Mouse (Mus musculus) forebrain, embryonic 10.5 days (tissue): ENCODE results near the gene Ank3. TPM values are rescaled to one million over a fixed set of nuclear protein-coding genes. Genes with fewer than 3 reads are reported as not detected.
A peak's percentile ranks its signal among the peaks of the same experiment; 100 is the strongest.

Experiments used
- DNase-seq: peaks from one replicate; pipeline ENCODE4 v3.0.0-alpha.2; 2017; ENCODE audit warnings: low spot score; ENCODE audit errors: extremely low spot score
- H3K27ac ChIP-seq: fragments of 300-500 bp; sonication (generic); 2 replicates; pipeline ENCODE4 v1.5.1; 2016; ENCODE audit warnings: mild to moderate bottlenecking
- H3K27me3 ChIP-seq: fragments of 300-500 bp; sonication (generic); 2 replicates; pipeline ENCODE4 v1.6.1; 2016; ENCODE audit warnings: mild to moderate bottlenecking; ENCODE audit not compliant: poor library complexity, severe bottlenecking
- H3K36me3 ChIP-seq: fragments of 300-500 bp; sonication (generic); replicated peaks from 2 replicates; pipeline ENCODE4 v1.6.1; 2016; ENCODE audit warnings: mild to moderate bottlenecking, moderate library complexity
- H3K4me1 ChIP-seq: fragments of 300-500 bp; sonication (generic); 2 replicates; pipeline ENCODE4 v1.6.1; 2016
- H3K4me3 ChIP-seq: fragments of 300-500 bp; sonication (generic); 2 replicates; pipeline ENCODE4 v1.5.1; 2016; ENCODE audit warnings: mild to moderate bottlenecking, moderate library complexity
- H3K9me3 ChIP-seq: fragments of 300-500 bp; sonication (generic); 2 replicates; pipeline ENCODE4 v1.6.1; 2016; ENCODE audit warnings: mild to moderate bottlenecking, moderate library complexity
- WGBS: fragments of 180-500 bp; shearing (Covaris S2); methylation state at CpG from one replicate; pipeline ENCODE4 v1.1.7; 2016; 5-methylcytosine and 5-hydroxymethylcytosine counted together
- polyA plus RNA-seq: library from polyadenylated mRNA; unstranded; fragments of >200 nt; fragmentation: Nextera tagmentation; extraction: Ambion mirVana; gene quantifications from 2 replicates; pipeline ENCODE4 v1.2.1, GENCODE M21; 2016

Gene Ank3
- polyA plus RNA-seq, 1 experiment from 2014 or later = 24.8 TPM

DNA sequence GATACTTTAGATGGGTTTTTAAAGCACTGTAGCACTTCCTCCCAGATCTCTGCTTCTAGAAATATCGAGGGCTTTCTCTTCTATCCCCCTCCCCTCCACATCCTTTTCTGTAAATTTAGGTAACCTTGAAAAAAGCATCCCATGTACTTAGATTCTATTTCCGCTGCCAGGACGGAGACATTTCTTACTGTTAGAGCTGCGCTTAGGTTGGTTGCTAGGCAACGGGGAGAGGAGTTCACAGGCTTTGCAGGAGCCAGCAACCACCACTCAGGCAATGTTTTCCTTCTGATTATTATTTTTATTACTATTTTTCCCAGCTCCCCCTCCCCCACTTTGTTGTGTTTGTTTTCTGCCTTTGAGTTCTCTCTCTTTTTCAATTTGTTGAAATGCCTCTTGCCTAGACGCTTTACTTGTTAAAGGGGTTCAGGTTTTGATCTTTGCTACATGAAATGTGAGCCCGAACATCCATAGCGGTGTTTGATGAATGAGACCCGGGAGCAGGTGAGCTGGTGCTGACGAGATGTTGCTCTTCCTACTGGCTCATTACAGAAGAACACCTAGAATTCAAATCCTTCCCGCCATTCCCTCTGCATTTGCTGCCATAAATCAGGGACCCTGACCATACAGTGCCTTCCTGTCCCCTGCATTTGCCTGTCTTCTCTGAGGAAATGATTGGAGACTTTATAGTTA, 101.7 kb downstream of the Ank3 start:
- Histone ChIP-seq H3K27me3 (no peaks in the 10 kb centered on the region), H3K9me3 (no peaks in the 10 kb centered on the region), H3K36me3 (no peaks in the 10 kb centered on the region), H3K4me1 (peaks cover 12% of the 10 kb centered on the region), H3K27ac (no peak overlapping the region), H3K4me3 (no peak overlapping the region)
- DNase-seq = no peak
- WGBS = 70% methylated on average over 11 of the region's 11 CpGs

DNA sequence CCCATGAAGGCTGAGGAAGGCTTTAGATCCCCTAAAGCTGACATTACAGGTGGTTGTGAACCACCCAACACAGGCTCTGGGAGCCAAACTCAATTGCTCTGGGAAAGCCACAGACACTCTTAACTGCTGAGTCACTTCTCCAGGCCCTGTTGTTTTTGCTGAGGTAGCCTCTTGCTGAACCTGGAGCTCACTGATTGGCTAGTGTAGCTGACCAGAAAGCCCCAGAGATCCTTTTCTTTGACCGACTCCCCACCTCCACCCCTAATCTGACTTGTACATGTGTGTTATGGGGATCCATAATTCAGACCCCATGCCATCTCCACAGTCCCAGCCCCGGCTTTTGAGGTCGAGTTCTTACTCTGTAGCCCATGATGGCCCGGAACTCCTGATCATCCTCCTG, 105.2 kb downstream of the Ank3 start:
- no peaks in the 10 kb centered on the region for H3K9me3 ChIP-seq
- H3K4me3 ChIP-seq = no peak overlapping the region
- no peak overlapping the region for H3K27ac ChIP-seq
- 93% methylated on average over 4 of the region's 4 CpGs for WGBS
- DNase-seq = no peak
- H3K27me3 ChIP-seq = no peaks in the 10 kb centered on the region
- H3K36me3 ChIP-seq = no peaks in the 10 kb centered on the region
- H3K4me1 ChIP-seq = peaks cover 12% of the 10 kb centered on the region

DNA sequence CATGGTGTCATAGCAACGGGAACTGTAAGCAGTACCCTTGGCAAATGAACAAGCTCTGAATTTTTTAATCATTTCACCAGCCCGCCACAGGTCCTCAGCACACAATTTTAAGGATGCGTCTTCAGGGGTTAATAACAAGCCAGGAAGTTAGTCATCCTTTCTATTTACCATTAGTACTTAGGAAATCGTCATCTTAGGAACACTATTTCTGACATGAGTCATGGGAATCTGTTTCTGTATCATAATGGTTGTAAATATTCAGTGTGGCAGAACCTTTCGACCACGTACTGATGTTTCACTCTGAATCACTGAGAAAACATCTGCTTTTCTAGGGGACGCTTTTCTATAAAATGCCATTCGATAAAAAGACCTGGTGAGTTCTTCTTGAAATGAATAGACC, 109.1 kb downstream of the Ank3 start:
- H3K4me3 ChIP-seq = no peak overlapping the region
- no peaks in the 10 kb centered on the region for H3K9me3 ChIP-seq
- no peak for DNase-seq
- 93% methylated on average over 8 of the region's 8 CpGs for WGBS
- no peak overlapping the region for H3K27ac ChIP-seq
- H3K27me3 ChIP-seq = no peaks in the 10 kb centered on the region
- H3K4me1 ChIP-seq = no peaks in the 10 kb centered on the region
- no peaks in the 10 kb centered on the region for H3K36me3 ChIP-seq

DNA sequence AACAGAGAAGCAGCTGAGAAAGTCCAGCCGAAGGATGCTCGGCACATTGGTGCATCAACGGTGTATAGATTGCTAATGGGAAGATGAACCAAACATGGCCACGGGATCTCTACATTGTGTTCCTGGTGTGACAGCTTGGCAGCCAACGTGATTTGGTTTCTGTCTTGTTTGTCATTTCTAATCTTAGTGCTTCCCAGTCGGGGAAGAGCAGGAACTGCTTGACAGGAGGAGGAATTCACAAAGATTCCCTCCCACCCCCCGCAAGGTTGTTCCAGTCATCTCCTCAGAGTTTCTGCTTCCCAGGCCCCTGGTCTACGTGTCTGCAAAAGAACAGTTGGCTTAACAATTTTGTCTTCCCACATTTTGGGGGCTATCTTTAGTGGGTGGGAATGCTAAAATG, 111.8 kb downstream of the Ank3 start:
- DNase-seq = no peak
- Histone ChIP-seq H3K9me3 (no peaks in the 10 kb centered on the region), H3K4me1 (no peaks in the 10 kb centered on the region), H3K27ac (no peak overlapping the region), H3K4me3 (no peak overlapping the region), H3K36me3 (no peaks in the 10 kb centered on the region), H3K27me3 (no peaks in the 10 kb centered on the region)
- 83% methylated on average over 8 of the region's 8 CpGs for WGBS

DNA sequence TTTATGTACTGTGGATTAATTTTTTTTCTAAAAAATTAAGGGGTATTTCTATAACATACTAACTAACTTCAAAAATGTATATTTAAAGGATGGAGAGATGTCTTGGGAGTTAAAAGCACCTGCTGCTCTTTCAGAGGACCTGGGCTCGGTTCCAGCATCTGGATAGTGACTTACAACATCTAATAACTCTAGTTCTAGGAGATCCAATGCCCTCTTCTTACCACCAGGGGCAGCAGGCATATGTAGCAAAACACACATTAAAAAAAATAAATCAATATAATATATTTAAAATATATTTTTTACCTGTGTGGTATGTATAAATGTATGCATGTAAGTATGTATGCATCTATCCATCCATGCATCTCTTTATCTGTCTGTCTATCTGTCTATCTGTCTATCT, 112.7 kb downstream of the Ank3 start:
- H3K9me3 ChIP-seq = no peaks in the 10 kb centered on the region
- no peak for DNase-seq
- no peaks in the 10 kb centered on the region for H3K36me3 ChIP-seq
- WGBS = 88% methylated on average over 1 of the region's 1 CpGs
- H3K4me1 ChIP-seq = no peaks in the 10 kb centered on the region
- H3K27me3 ChIP-seq = no peaks in the 10 kb centered on the region
- no peak overlapping the region for H3K27ac ChIP-seq
- H3K4me3 ChIP-seq = no peak overlapping the region

DNA sequence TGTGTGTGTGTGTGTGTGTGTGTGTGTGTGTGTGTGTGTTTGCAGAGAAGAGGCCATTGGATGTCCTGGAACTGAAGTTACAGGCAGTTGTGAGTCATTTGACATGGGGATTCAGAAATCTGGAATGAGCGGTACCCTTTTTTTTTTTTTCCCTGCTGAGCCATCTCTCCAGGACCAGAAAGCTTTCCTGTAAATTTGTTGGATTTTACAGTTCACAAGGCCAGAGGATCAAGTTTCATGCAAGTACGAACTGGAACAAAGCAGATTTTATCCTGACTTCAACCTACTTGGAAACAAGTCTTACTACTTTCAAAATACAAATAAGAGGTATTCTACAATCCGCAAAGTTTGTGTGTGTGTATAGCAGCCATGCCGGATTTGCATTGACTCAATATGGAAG, 123.4 kb downstream of the Ank3 start:
- Histone ChIP-seq H3K27ac (no peak overlapping the region), H3K4me3 (no peak overlapping the region), H3K9me3 (no peaks in the 10 kb centered on the region), H3K27me3 (no peaks in the 10 kb centered on the region), H3K36me3 (no peaks in the 10 kb centered on the region), H3K4me1 (peaks cover 1% of the 10 kb centered on the region; the same call in 1 of the 2 replicates)
- no peak for DNase-seq
- 90% methylated on average over 4 of the region's 4 CpGs for WGBS

DNA sequence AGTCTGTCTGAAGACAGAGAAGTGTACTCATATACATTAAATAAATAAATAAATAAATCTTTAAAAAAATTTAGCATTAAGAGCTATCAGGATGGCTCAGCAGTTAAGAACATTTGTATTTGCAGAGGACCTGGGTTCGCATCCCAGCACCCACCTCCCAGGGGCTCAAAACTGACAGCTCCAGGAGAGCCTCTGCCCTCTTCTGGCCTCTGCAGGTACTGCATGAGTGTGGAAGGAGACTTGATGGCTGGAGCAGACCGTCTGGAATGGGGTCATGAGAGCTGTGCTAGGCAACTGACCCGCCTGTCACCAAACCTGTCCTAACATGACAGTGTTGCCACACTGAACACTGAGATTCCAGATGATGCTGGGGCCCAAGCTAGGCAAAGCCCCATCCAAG, 124.6 kb downstream of the Ank3 start:
- DNase-seq = no peak
- no peaks in the 10 kb centered on the region for H3K27me3 ChIP-seq
- no peak overlapping the region for H3K4me3 ChIP-seq
- H3K9me3 ChIP-seq = no peaks in the 10 kb centered on the region
- peaks cover 5% of the 10 kb centered on the region; the same call in 1 of the 2 replicates for H3K4me1 ChIP-seq
- no peak overlapping the region for H3K27ac ChIP-seq
- 79% methylated on average over 3 of the region's 3 CpGs for WGBS
- H3K36me3 ChIP-seq = no peaks in the 10 kb centered on the region

DNA sequence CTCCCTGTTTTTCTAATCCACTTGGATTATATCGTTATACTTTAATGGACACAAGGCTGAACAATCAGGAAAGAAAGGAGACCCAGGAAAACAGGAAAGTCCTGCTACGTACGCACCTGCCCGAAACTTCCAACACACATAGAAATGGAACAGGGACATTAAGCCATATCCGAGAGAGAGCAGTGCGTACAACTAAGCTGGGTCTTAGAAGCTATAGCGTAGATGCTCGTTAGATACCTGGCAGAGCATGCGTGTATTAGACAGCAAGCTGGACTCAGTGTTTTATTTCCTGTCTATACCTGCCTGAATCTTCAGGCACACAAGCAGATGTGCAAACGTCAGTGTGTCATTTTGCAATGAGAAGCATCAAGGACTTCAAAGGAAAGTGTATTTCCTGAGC, 128.7 kb downstream of the Ank3 start:
- Histone ChIP-seq H3K4me3 (no peak overlapping the region), H3K9me3 (no peaks in the 10 kb centered on the region), H3K36me3 (no peaks in the 10 kb centered on the region), H3K4me1 (peaks cover 15% of the 10 kb centered on the region), H3K27me3 (no peaks in the 10 kb centered on the region), H3K27ac (no peak overlapping the region)
- WGBS = 88% methylated on average over 10 of the region's 10 CpGs
- no peak for DNase-seq

DNA sequence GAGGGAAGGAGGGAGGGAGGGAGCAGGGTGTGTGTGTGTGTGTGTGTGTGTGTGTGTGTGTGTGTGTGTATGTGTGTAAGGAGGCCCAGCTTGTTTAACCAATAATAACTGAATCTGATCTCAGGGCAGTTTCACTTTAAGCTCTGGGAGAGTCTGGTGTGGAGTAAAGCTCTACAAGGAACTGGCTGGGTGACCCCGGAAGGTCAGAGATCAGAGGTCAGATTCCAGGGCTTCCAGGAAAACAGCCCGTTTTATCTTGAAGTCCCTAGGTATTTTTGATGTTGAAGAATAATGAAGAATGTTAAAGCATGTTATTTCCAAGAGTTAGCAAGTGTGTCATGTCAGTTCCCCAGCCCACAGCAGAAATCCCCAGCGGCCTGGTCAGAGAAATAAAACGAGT, 130.2 kb downstream of the Ank3 start:
- H3K4me1 ChIP-seq = peaks cover 28% of the 10 kb centered on the region
- H3K36me3 ChIP-seq = no peaks in the 10 kb centered on the region
- no peaks in the 10 kb centered on the region for H3K9me3 ChIP-seq
- H3K27ac ChIP-seq = no peak overlapping the region
- H3K27me3 ChIP-seq = no peaks in the 10 kb centered on the region
- H3K4me3 ChIP-seq = no peak overlapping the region
- no peak for DNase-seq
- WGBS = 70% methylated on average over 4 of the region's 4 CpGs

DNA sequence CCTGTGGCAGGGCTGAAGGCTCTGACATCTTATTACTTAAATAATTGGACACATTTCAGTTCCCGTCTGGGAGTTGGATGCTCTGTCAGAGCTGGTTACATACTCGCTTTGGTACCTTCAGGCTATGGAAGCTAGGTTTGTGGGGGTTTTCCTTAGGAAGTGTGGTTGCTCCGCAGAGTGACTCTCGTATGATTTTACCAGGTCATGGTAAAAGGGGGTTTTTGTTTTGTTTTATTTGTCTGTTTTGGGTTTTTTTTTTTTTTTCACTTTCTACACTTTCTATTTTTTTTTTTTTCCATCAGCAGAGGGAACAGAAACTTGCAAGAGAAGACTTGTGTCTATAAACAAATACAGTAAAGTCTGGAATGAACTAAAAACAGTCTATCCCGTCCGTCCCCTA, 131.8 kb downstream of the Ank3 start:
- no peaks in the 10 kb centered on the region for H3K9me3 ChIP-seq
- H3K4me1 ChIP-seq = peaks cover 44% of the 10 kb centered on the region
- DNase-seq = no peak
- H3K36me3 ChIP-seq = no peaks in the 10 kb centered on the region
- whole genome bisulfite sequencing = 89% methylated on average over 6 of the region's 6 CpGs
- no peak overlapping the region for H3K4me3 ChIP-seq
- H3K27ac ChIP-seq = no peak overlapping the region
- H3K27me3 ChIP-seq = no peaks in the 10 kb centered on the region

DNA sequence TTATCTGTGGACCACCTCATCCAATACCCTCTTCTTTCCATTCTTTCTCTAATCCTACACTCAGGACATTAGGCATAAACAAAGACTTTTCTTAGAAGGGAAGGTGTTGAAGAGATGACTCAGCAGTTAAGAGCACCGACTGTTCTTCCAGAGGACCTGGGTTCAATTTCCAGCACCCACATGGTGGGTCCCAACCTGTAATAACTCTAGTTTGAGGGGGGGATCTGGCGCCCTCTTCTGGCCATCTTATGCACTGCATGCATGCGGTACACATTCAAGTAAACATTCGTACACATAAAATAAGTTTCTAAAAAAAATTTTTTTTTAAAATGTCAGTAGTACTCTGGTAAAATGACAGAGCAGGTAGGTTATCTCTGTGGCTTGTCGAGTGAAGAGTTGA, 133.0 kb downstream of the Ank3 start:
- 80% methylated on average over 5 of the region's 5 CpGs for WGBS
- no peaks in the 10 kb centered on the region for H3K36me3 ChIP-seq
- H3K27me3 ChIP-seq = no peaks in the 10 kb centered on the region
- H3K4me3 ChIP-seq = no peak overlapping the region
- H3K4me1 ChIP-seq = peaks cover 54% of the 10 kb centered on the region
- H3K9me3 ChIP-seq = no peaks in the 10 kb centered on the region
- no peak overlapping the region for H3K27ac ChIP-seq
- no peak for DNase-seq

DNA sequence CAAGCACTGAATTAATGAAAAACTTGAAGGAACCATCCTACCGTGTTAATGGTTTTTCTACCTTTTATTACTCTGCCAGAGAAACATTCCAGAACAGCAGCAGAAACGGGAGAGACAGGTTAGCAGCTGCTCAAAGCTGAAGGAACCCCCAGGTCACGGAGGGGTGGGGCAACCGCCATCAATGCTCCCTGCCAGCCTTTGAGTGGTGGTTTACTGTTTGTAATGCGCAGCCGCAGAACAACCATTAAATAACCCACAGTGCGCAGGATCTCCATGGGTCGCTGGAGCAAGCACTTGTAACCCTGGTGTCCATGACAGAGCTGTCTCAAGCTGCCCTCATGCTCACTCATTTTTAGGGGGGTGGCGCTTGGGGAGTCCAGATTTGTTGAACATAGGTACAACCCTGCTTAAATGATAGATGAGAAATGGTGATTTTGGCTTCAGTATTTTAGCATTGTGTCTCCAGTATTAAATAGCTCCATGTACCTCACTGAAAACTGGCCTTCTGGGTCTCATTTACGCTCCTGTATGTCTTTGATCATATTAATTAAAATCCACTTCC, 133.7 kb downstream of the Ank3 start:
- WGBS = 88% methylated on average over 10 of the region's 10 CpGs
- Histone ChIP-seq H3K36me3 (no peaks in the 10 kb centered on the region), H3K27me3 (no peaks in the 10 kb centered on the region), H3K4me3 (no peak overlapping the region), H3K4me1 (peaks cover 54% of the 10 kb centered on the region), H3K9me3 (no peaks in the 10 kb centered on the region), H3K27ac (no peak overlapping the region)
- DNase-seq = no peak

DNA sequence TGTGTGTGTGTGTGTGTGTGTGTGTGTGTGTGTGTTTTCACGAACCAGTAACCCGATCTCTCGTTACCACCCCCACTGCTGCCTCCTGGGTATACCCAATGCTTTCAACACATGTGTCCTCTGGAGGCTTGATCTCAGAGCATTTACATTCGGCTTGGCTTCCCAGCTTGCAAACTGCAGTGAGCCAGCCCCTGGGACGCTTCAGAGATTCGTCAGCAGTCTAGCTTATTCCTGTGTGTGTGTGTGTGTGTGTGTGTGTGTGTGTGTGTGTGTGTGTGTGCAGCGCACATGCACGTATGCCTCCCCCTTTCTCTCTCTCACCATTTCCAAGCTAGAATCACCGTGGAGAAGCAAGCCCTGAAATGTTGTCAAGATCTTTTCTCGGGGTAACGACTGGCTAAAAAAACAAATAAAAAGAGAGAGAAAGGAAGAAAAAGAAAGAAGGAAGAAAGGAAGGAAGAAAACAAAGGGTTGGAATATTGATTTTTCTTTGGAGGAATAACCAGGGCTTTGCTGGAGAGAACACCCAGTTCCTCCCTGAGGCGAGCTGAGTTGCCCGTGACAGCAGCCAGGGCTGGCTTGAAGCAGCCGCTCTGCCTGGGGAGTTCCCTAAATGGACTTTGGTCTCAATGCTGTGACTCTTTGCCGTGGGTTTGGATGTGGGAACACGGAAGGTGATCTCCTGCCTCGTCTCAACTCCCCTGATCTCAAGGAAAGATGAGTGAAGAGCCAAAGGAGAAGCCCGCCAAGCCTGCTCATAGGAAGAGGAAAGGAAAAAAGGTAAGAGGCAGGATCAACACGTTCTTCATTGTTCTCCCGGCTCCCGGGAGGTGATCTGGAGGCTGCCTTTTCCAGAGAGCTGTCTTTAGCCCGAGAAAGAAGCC, 135.2 kb downstream of the Ank3 start:
- 9% methylated on average over 22 of the region's 22 CpGs for WGBS
- Histone ChIP-seq H3K27ac (peak overlapping the region; percentile 83), H3K9me3 (no peaks in the 10 kb centered on the region), H3K4me3 (peak overlapping the region; percentile 53), H3K36me3 (no peaks in the 10 kb centered on the region), H3K27me3 (no peaks in the 10 kb centered on the region), H3K4me1 (peaks cover 47% of the 10 kb centered on the region)
- peak; percentile 49 for DNase-seq
